Mouse (Mus musculus) limb, embryonic 11.5 days (tissue): ENCODE measurements around the gene Pnpla1. TPM values are rescaled to one million over a fixed set of nuclear protein-coding genes. Genes with fewer than 3 reads are reported as not detected.

Experiments used
- ATAC-seq: fragments of 200-750 bp; cut with Nextera tagmentation; 2 replicates; pipeline ENCODE4 v1.8.0; 2017; ENCODE audit warnings: low read depth; ENCODE audit not compliant: insufficient number of reproducible peaks, low FRiP score, low TSS enrichment
- DNase-seq: peaks from one replicate; pipeline ENCODE4 v3.0.0-alpha.2; 2015; ENCODE audit warnings: low spot score
- H3K27ac ChIP-seq: fragments of 300-500 bp; sonication (generic); replicated peaks from 2 replicates; pipeline ENCODE4 v1.5.1; 2014; ENCODE audit warnings: low read depth, mild to moderate bottlenecking, low read length
- H3K27me3 ChIP-seq: fragments of 300-500 bp; sonication (generic); 2 replicates; pipeline ENCODE4 v1.6.1; 2014; ENCODE audit warnings: mild to moderate bottlenecking, low read length, mixed read lengths; ENCODE audit not compliant: control insufficient read depth, insufficient read depth
- H3K36me3 ChIP-seq: fragments of 300-500 bp; sonication (generic); 2 replicates; pipeline ENCODE4 v1.6.1; 2014; ENCODE audit warnings: mild to moderate bottlenecking, low read length, moderate library complexity, mixed read lengths; ENCODE audit not compliant: control insufficient read depth, insufficient read depth
- H3K4me1 ChIP-seq: fragments of 300-500 bp; sonication (generic); 2 replicates; pipeline ENCODE4 v1.6.1; 2014; ENCODE audit warnings: low read length, mixed read lengths; ENCODE audit not compliant: control insufficient read depth, insufficient read depth
- H3K4me2 ChIP-seq: fragments of 300-500 bp; sonication (generic); 2 replicates; pipeline ENCODE4 v1.6.1; 2014; ENCODE audit warnings: low read depth, mild to moderate bottlenecking, moderate library complexity; ENCODE audit not compliant: severe bottlenecking
- H3K4me3 ChIP-seq: fragments of 300-500 bp; sonication (generic); 2 replicates; pipeline ENCODE4 v1.5.1; 2014; ENCODE audit warnings: low read depth, low read length
- H3K9ac ChIP-seq: fragments of 300-500 bp; sonication (generic); 2 replicates; pipeline ENCODE4 v1.6.1; 2014; ENCODE audit warnings: mild to moderate bottlenecking, low read length
- H3K9me3 ChIP-seq: fragments of 300-500 bp; sonication (generic); 2 replicates; pipeline ENCODE4 v1.6.1; 2016; ENCODE audit warnings: low read length; ENCODE audit not compliant: control insufficient read depth
- WGBS: fragments of 180-500 bp; shearing (Covaris S2); extraction: QIAGEN DNeasy Blood & Tissue Kit; methylation state at CpG from one replicate; pipeline ENCODE4 v1.1.7; 2014; 5-methylcytosine and 5-hydroxymethylcytosine counted together
- polyA plus RNA-seq: library from polyadenylated mRNA; unstranded; fragments of >200 nt; fragmentation: Nextera tagmentation; extraction: Ambion mirVana; gene quantifications from 2 replicates; pipeline ENCODE4 v1.2.1, GENCODE M21; 2014

Gene Pnpla1
- polyA plus RNA-seq, 1 experiment from 2014 or later: not detected

- no peak for ATAC-seq
- no peak for DNase-seq
- H3K4me3 ChIP-seq: no peak overlapping the region
- H3K36me3 ChIP-seq: no peaks in the 10 kb centered on the region
- H3K27me3 ChIP-seq: peaks cover 14% of the 10 kb centered on the region; the same call in 1 of the 2 replicates
- 0 out of 2 replicates have a peak, but pooled peaks cover 3% of the 10 kb centered on the region for H3K4me1 ChIP-seq
- H3K27ac ChIP-seq: no peak overlapping the region
- H3K4me2 ChIP-seq: no peak overlapping the region
- no peak overlapping the region for H3K9ac ChIP-seq
- no peaks in the 10 kb centered on the region for H3K9me3 ChIP-seq
- 87% methylated on average over 5 of the region's 5 CpGs for WGBS
Observed at GRCm38 (mm10) chr17:28913200-28913599, 55.0 kb downstream of the Pnpla1 start.

DNA sequence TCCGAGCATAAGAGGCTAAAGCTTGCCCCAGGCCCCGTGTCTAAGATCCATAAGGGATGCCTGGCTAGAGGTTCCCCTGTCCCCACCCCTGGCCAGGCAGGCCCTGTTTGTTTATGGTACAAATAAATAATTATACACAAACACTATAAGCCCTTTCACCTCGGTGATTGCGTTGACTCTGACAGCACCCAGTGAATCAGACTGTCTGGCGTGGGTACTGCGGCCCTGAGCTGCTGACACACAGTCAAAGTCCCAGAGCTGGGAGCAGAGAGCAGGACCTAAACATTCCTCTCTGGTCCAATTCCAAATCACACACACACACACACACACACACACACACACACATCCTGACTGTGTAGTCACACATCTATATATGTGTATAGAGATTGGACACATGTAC is 55.7 kb downstream of the Pnpla1 start:
- WGBS: 84% methylated on average over 6 of the region's 6 CpGs

GRCm38 (mm10) chr17:28915060-28915628 is 56.9 kb downstream of the Pnpla1 start, which contains the start of gene 4930539E08Rik:
TSS of gene 4930539E08Rik (minus strand) at chr17:28915324.
- Histone ChIP-seq H3K4me2 (no peak within 1 kb of the TSS), H3K36me3 (no peaks in the 10 kb centered on the region)
- 70% methylated on average over 12 of the region's 12 CpGs for WGBS

More for the DNA sequence above, 55.7 kb downstream of the Pnpla1 start:
- no peak for ATAC-seq
- H3K4me3 ChIP-seq: no peak overlapping the region
- no peak overlapping the region for H3K27ac ChIP-seq
- H3K9ac ChIP-seq: no peak overlapping the region
- DNase-seq: no peak
- H3K9me3 ChIP-seq: no peaks in the 10 kb centered on the region
- 0 out of 2 replicates have a peak, but pooled peaks cover 3% of the 10 kb centered on the region for H3K4me1 ChIP-seq
- H3K27me3 ChIP-seq: peaks cover 14% of the 10 kb centered on the region; the same call in 1 of the 2 replicates
- no peak overlapping the region for H3K4me2 ChIP-seq
- H3K36me3 ChIP-seq: no peaks in the 10 kb centered on the region

DNA sequence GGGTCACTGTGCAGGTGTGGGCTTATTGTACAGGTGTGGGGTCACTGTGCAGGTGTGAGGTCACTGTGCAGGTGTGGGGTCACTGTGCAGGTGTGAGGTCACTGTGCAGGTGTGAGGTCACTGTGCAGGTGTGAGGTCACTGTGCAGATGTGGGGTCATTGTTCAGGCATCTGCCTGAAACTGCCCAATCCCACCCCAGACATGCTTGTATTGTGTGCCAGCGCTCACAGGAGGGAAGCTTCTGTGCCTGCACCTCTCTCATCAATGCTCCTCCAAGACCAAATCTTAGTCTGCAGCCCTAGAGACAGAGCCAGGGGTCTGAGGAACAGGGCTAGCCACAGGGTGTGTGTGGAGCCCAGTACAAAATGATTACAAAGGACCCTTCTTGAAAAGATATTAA is 58.3 kb downstream of the Pnpla1 start:
- ATAC-seq (no peak), DNase-seq (no peak)
- Histone ChIP-seq H3K27me3 (no peaks in the 10 kb centered on the region), H3K4me1 (no peaks in the 10 kb centered on the region), H3K36me3 (no peaks in the 10 kb centered on the region), H3K27ac (no peak overlapping the region), H3K4me2 (no peak overlapping the region), H3K9ac (no peak overlapping the region), H3K9me3 (no peaks in the 10 kb centered on the region), H3K4me3 (no peak overlapping the region)
- 97% methylated on average over 1 of the region's 1 CpGs for WGBS

More at GRCm38 (mm10) chr17:28915060-28915628, 56.9 kb downstream of the Pnpla1 start, which contains the start of gene 4930539E08Rik:
- no peak within 1 kb of the TSS for H3K4me3 ChIP-seq
- H3K27me3 ChIP-seq: peaks cover 4% of the 10 kb centered on the region; the same call in 1 of the 2 replicates
- H3K4me1 ChIP-seq: no peaks in the 10 kb centered on the region
- ATAC-seq: no peak
- DNase-seq: no peak
- no peak within 1 kb of the TSS for H3K9ac ChIP-seq
- H3K27ac ChIP-seq: no peak within 1 kb of the TSS
- H3K9me3 ChIP-seq: no peaks in the 10 kb centered on the region

- H3K4me3 ChIP-seq: no peak overlapping the region
- H3K4me1 ChIP-seq: no peaks in the 10 kb centered on the region
- no peaks in the 10 kb centered on the region for H3K27me3 ChIP-seq
- no peak overlapping the region for H3K4me2 ChIP-seq
- WGBS: 79% methylated on average over 8 of the region's 8 CpGs
- ATAC-seq (no peak), DNase-seq (no peak)
- no peaks in the 10 kb centered on the region for H3K36me3 ChIP-seq
- H3K9ac ChIP-seq: no peak overlapping the region
- no peak overlapping the region for H3K27ac ChIP-seq
- no peaks in the 10 kb centered on the region for H3K9me3 ChIP-seq
Observed at GRCm38 (mm10) chr17:28921086-28921485, 62.9 kb downstream of the Pnpla1 start.

GRCm38 (mm10) chr17:28922096-28922495 is 63.9 kb downstream of the Pnpla1 start:
- no peak overlapping the region for H3K4me2 ChIP-seq
- no peak for ATAC-seq
- H3K27ac ChIP-seq: no peak overlapping the region
- H3K4me3 ChIP-seq: no peak overlapping the region
- H3K36me3 ChIP-seq: no peaks in the 10 kb centered on the region
- no peaks in the 10 kb centered on the region for H3K9me3 ChIP-seq
- H3K27me3 ChIP-seq: no peaks in the 10 kb centered on the region
- no peak for DNase-seq
- WGBS: 68% methylated on average over 6 of the region's 6 CpGs
- H3K4me1 ChIP-seq: no peaks in the 10 kb centered on the region
- no peak overlapping the region for H3K9ac ChIP-seq

DNA sequence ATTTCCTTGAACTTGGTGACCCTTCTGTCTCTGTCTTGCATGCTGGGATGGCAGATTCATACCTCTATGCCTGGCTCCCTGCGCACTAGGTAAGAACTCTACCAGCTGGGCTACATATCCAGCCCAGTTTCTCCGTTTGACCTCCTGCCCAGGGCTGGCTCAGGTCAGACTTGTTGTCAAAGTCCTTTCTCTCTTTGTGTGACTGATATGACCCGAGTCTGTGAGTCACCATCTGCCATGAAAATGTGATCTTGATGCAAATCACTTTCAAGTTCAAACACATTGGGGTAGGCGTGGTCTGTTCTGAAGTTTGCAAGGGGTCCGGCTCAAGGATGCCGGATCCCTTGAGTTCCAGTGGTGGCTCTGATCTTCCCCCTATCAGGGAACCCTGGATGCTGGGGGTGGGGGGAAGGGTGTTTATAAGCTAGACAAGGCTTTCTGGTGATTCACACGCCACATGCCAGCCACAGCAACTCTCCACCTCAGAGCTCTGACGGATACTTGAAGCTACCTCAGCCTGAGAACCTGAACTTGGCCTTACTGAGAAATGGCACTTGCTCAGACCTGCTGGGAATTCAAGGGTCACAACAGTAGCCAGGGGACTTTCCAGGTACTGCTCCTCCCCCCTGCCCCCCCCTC is 66.9 kb downstream of the Pnpla1 start:
- 0 out of 2 replicates have a peak, but pooled peaks cover under 1% of the 10 kb centered on the region for H3K4me1 ChIP-seq
- DNase-seq (no peak), ATAC-seq (no peak)
- no peak overlapping the region for H3K4me3 ChIP-seq
- H3K27me3 ChIP-seq: no peaks in the 10 kb centered on the region
- no peaks in the 10 kb centered on the region for H3K9me3 ChIP-seq
- H3K4me2 ChIP-seq: no peak overlapping the region
- no peaks in the 10 kb centered on the region for H3K36me3 ChIP-seq
- H3K9ac ChIP-seq: no peak overlapping the region
- 85% methylated on average over 8 of the region's 8 CpGs for WGBS
- H3K27ac ChIP-seq: no peak overlapping the region

GRCm38 (mm10) chr17:28926380-28926779 is 68.2 kb downstream of the Pnpla1 start:
- H3K36me3 ChIP-seq: no peaks in the 10 kb centered on the region
- peaks cover 6% of the 10 kb centered on the region for H3K4me1 ChIP-seq
- no peak for ATAC-seq
- H3K27ac ChIP-seq: no peak overlapping the region
- H3K4me3 ChIP-seq: no peak overlapping the region
- H3K27me3 ChIP-seq: no peaks in the 10 kb centered on the region
- no peak overlapping the region for H3K4me2 ChIP-seq
- peak; percentile 91 for DNase-seq
- WGBS: 21% methylated on average over 13 of the region's 13 CpGs
- H3K9me3 ChIP-seq: no peaks in the 10 kb centered on the region
- no peak overlapping the region for H3K9ac ChIP-seq
